Mouse (Mus musculus): ENCODE results near the gene Psrc1.

Psrc1 gene

DNA sequence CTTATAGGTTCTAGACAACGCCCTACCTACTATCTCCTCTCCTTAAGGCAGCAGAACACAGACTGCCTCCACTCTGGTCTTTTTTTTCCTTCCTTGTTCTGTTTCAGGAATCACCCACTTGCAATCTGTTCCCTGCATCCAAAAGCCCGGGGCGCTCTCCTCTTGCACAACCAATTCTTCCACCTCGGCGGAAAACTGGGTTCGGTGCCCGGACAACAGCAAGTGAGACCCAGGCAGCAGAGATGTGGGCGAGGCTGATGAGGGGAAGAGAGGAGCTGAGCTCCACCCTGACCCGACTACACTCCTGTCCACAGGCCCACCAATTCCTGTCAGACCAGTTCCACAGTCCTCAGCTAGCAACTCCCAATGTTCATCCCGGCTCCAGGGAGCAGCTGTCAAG lies 2.5 kb downstream of the Psrc1 start:
- DNase-seq (ENCODE audit: low spot score in 2 of 2) = peak; percentile 76 to 84

GRCm38 (mm10) chr3:108389111-108389545 lies 5.5 kb downstream of the Psrc1 start:
- DNase-seq (ENCODE audit: low spot score in 2 of 2) = peak; percentile 97 to 98

GRCm38 (mm10) chr3:108392299-108392698 lies 8.7 kb downstream of the Psrc1 start:
- DNase-seq (ENCODE audit: low spot score in 2 of 2) = no peak

DNA sequence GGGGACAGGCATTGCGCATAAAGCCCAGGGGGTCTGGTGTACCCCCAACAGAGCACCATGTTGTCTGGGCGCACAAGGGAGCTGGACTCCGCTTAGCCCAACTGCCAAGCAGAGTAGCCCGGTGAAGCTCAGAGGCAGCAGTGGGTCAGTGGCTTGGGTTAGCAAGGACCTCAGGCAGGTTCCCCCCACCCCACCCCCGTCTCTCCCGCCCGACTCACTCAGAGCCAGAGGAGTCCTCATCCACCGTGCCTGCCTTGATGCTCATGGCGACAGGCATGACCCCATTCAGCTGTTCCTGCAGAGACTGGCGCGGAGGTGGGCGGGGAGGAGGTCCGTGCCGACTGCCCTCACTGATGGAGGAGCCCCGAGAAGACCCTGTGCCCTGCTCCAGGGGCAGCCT lies 9.2 kb downstream of the Psrc1 start:
- no peak for DNase-seq (ENCODE audit: low spot score in 2 of 2)

- no peak for DNase-seq (ENCODE audit: low spot score in 2 of 2)
Measured at GRCm38 (mm10) chr3:108398281-108398680, 14.6 kb downstream of the Psrc1 start.

- DNase-seq (ENCODE audit: low spot score in 2 of 2) = no peak
Measured at GRCm38 (mm10) chr3:108400442-108400841, 16.8 kb downstream of the Psrc1 start.

GRCm38 (mm10) chr3:108401692-108402527 lies 18.3 kb downstream of the Psrc1 start:
- DNase-seq (ENCODE audit: low spot score in 2 of 2) = peak; percentile 80 to 83

- no peak for DNase-seq (ENCODE audit: low spot score in 2 of 2)
Measured at GRCm38 (mm10) chr3:108402528-108402920, 18.9 kb downstream of the Psrc1 start.

- peak; percentile 74 to 81 for DNase-seq (ENCODE audit: low spot score in 2 of 2)
Measured at GRCm38 (mm10) chr3:108405536-108406305, 22.1 kb downstream of the Psrc1 start.

DNA sequence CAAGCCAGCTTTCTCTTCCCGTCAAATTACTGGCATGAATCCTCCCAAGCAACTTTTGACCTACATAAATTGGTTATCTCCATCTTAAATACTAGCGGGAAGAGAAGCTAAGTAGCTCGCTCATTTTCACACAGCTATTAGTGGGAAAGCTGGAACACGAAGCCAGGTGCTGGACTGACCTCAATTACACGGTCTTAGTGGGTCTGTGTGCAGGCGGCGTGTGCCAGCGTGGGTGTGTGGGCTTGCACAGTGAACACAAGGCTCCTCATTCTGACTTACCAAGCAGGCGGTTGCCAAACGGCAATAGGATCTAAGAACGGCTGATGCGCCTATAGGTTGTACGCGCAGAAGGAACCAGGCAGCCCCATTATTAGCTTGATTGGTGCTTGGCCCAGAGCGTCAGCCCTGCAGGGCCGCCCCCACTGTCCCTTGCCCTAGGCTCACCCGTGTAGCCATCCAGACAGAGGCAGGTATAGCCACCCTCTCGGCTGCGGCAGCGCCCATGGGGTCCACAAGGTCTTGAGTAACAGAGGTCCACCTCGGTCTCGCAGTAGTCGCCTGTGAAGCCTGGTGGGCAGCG lies 22.8 kb downstream of the Psrc1 start:
- peak in 1 of 2 experiments; percentile 60 for DNase-seq (ENCODE audit: low spot score in 2 of 2)

GRCm38 (mm10) chr3:108408517-108409008 lies 24.9 kb downstream of the Psrc1 start:
- DNase-seq (ENCODE audit: low spot score in 2 of 2) = no peak

GRCm38 (mm10) chr3:108409656-108410358 lies 26.2 kb downstream of the Psrc1 start:
- DNase-seq (ENCODE audit: low spot score in 2 of 2) = no peak

GRCm38 (mm10) chr3:108410359-108410714 lies 26.7 kb downstream of the Psrc1 start:
- DNase-seq (ENCODE audit: low spot score in 2 of 2) = no peak

- DNase-seq (ENCODE audit: low spot score in 2 of 2) = no peak
Measured at GRCm38 (mm10) chr3:108411026-108411753, 27.6 kb downstream of the Psrc1 start.

DNA sequence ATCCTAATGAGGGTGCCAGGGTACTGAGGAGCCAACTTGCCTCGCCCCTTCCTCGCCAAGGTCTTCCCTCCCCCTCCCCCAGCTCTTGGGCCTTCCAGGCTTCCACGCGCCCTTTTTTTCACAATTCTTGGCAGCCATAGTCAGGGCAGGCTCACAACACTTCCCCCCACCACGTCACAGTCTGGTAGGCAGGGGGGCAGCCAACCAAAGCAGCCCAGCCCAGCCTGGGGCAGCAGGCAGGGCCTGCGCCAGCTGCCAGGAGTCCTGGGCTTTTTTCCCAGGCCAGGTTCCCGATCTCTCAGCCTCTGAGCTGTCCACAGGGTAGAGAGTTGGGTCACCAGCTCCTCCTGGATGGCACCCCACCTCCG lies 28.1 kb downstream of the Psrc1 start:
- DNase-seq (ENCODE audit: low spot score in 2 of 2) = peak; percentile 47 to 65

DNA sequence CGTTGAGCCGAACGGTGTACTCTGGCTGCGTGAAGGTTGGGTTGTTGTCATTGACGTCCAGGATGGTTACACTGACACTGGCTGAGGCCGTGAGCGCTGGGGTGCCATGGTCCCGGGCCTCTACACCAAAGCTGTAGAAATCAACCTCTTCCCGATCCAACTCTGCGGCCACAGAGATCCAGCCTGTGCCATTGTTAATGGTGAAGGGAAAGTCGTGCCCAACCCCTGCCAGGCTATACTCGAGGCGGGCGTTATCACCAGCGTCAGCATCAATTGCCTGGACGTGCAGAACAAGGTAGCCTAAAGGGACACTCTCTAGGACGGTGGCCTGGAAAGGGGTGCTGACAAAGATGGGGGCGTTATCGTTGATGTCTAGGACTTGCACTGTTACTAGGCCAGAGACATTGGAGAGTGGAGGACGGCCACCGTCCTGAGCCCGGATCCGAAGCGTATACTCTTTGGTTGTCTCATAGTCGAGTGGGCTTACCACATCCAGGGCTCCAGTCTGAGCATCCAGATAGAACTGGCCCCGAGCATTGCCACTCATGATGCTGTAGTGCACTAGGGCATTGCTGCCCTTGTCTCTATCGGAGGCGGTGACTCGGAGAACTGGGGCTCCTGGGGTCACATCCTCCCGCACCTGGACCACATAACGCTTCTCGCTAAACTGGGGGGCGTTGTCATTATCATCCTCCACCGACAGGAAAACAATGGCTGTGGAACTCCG lies 30.2 kb downstream of the Psrc1 start:
- DNase-seq (ENCODE audit: low spot score in 2 of 2) = no peak

DNA sequence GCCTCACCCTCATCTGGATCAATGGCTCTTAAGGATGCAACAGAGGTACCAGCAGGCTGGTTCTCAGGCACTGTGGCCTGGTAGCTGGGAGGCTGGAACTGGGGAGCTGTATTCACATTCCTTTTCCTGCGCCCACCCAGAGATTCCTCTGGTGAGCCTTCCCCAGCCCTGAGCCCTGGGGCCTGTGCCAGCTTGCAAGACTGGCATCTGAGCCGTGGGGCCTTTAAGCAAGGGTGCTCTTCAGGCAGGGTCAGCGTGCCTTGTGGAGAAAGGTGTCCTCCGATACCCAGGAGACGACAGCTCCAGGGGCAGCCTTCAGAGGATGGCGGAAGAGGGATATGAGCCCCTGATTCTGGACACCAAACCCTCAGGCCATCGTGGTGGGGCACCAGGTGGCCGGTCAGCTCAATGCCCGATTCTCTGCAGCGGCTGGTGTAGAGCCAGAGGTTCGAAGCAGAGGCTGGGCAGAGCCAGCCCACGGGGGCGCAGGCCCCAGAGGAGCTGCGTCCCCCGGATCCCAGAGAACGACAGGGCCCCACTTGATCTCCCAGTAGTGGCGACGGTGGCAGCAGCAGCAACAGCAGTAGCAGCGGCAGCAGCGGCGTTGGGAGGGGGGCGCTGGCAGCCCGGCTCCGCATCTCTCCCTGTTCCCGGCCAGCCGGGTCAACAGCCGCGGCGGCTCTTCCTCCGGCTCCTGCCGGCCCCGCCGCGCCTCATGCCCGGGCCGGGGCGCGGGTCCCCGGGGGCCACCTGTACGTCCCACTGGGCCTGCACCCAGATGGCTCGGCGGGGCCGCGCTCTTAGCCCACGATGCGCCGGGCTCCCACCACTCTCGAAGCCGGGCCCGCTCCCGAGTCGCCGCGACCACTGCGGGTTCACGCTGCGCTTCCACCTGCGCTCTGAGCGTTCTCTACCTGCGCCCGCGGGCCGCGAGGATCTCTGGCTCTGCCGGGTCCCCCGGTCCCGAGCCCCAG lies 31.5 kb downstream of the Psrc1 start, which contains the start of gene Celsr2:
Celsr2 (minus strand) TSS at position 696 of the 974 bp plus-strand sequence.
- peak in 1 of 2 experiments; percentile 52 for DNase-seq (ENCODE audit: low spot score in 2 of 2)

- peak; percentile 78 to 89 for DNase-seq (ENCODE audit: low spot score in 2 of 2)
Measured at GRCm38 (mm10) chr3:108415831-108416223, 32.2 kb downstream of the Psrc1 start.

GRCm38 (mm10) chr3:108423006-108423405 lies 39.4 kb downstream of the Psrc1 start:
- no peak for DNase-seq (ENCODE audit: low spot score in 2 of 2)

All from frontal cortex, postnatal 36 days (tissue).